Comparison of ENCODE assay signal across 9 mouse cellular contexts in the genomic region with DNA sequence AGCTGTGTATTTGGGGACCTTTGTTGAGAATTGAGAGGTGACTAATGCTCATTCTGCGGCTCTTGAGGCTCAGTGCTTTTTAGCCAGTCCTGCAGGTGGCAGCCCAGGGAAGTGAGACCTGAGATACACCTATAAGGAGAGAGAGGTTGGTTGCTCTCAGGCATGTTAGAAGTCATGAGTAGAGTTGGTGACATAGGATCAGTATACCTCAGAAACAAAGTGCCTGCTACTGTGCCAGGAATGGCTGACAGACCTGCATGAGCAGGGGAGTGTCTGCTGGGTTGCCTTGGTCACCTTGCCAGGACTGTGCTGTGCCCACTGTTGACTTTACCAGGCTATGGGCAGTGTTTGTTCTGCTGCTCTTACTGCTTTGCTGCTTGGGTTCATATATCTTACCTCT.
DNase-seq lines count a peak whose midpoint lies in the region; ATAC-seq and TF ChIP-seq lines count a peak whose summit lies in the region.
"Had no signal": no experiment of that assay in that cellular context is flagged by ENCODE, and none has a peak within 500 bp of the region (broad histone marks: within the 10 kb centered on the region; RNA-seq: fewer than 3 reads in every experiment).

No protein-coding gene starts in this region.

- no peak for TF ChIP-seq EP300 in MEL (IDR thresholded peaks at IDR 0.05; ENCODE audit: low read depth in 1 of 2, low read length in 2 of 2)

- no peak for DNase-seq in kidney, adult 2 months
- DNase-seq in kidney, postnatal 10 days, result no peak
- DNase-seq in MEL (ENCODE audit: low read depth, low spot score), result no peak
- DNase-seq in hindbrain, embryonic 14.5 days (ENCODE audit: low spot score), result no peak
- no peak for DNase-seq in midbrain, embryonic 11.5 days (ENCODE audit: low spot score, missing footprints)
- no peak for DNase-seq in embryo, embryonic 9.5 days (ENCODE audit: extremely low spot score)
- DNase-seq in frontal cortex, postnatal 10 days (ENCODE audit: low spot score in 2 of 2), result no peak

- TF ChIP-seq RAD21 in MEL (IDR thresholded peaks at IDR 0.05; ENCODE audit: low read depth, low read length), result no peak

- ATAC-seq in hindbrain, embryonic 14.5 days (ENCODE audit: low FRiP score), result no peak
- ATAC-seq in midbrain, embryonic 11.5 days (ENCODE audit: low FRiP score), result peak; percentile 38; the same call in 1 of the 2 replicates
- no peak for ATAC-seq in megakaryocyte, adult 5-6 weeks (ENCODE audit: poor library complexity, severe bottlenecking)

- H3K9ac ChIP-seq in MEL (ENCODE audit: control insufficient read depth, low read depth, low read length, poor library complexity, severe bottlenecking), result no peak overlapping the region
- no peak overlapping the region for H3K9ac ChIP-seq in hindbrain, embryonic 14.5 days
- no peak overlapping the region for H3K9ac ChIP-seq in midbrain, embryonic 11.5 days (ENCODE audit: low read length)
- H3K9ac ChIP-seq: limb, embryonic 12.5 days had no signal

- no peaks in the 10 kb centered on the region for H3K27me3 ChIP-seq in kidney, adult 2 months (replicated peaks; ENCODE audit: control insufficient read depth, insufficient read depth, low read length)
- no peaks in the 10 kb centered on the region for H3K27me3 ChIP-seq in MEL (ENCODE audit: control insufficient read depth in 1 of 2, insufficient read depth in 2 of 2, low read length in 2 of 2)
- no peaks in the 10 kb centered on the region for H3K27me3 ChIP-seq in hindbrain, embryonic 14.5 days (ENCODE audit: control insufficient read depth, insufficient read depth, low read length)
- H3K27me3 ChIP-seq in midbrain, embryonic 11.5 days (ENCODE audit: control insufficient read depth, insufficient read depth, low read length), result no peaks in the 10 kb centered on the region
- H3K27me3 ChIP-seq: limb, embryonic 12.5 days had no signal

- H3K79me2 ChIP-seq in MEL (ENCODE audit: control insufficient read depth, insufficient read depth, low read length, poor library complexity), result no peaks in the 10 kb centered on the region

- H3K36me3 ChIP-seq in kidney, adult 2 months (ENCODE audit: control insufficient read depth, insufficient read depth, low read length), result peaks cover 2% of the 10 kb centered on the region; the same call in 1 of the 2 replicates
- H3K36me3 ChIP-seq in MEL (ENCODE audit: control insufficient read depth in 1 of 2, insufficient read depth in 2 of 2, low read length in 2 of 2), result no peaks in the 10 kb centered on the region
- 0 out of 2 replicates have a peak, but pooled peaks cover 4% of the 10 kb centered on the region for H3K36me3 ChIP-seq in hindbrain, embryonic 14.5 days (replicated peaks; ENCODE audit: control insufficient read depth, insufficient read depth)
- H3K36me3 ChIP-seq in midbrain, embryonic 11.5 days (ENCODE audit: control insufficient read depth, insufficient read depth, low read length), result no peaks in the 10 kb centered on the region; the same call in 1 of the 2 replicates

- TF ChIP-seq CTCF in kidney, adult 2 months (conservative IDR thresholded peaks at IDR 0.05; ENCODE audit: insufficient read depth, insufficient read length, low read depth, low read length), result peak; percentile 38
- no peak for TF ChIP-seq CTCF in MEL (IDR thresholded peaks at IDR 0.05 in 2 of 3, conservative IDR thresholded peaks at IDR 0.05 in 1 of 3; ENCODE audit: control insufficient read depth in 1 of 3, insufficient read depth in 1 of 3, low read depth in 2 of 3, low read length in 3 of 3, poor library complexity in 1 of 3, severe bottlenecking in 1 of 3)

- no peak overlapping the region for H3K4me3 ChIP-seq in kidney, adult 2 months (ENCODE audit: insufficient read depth, low read depth, low read length)
- H3K4me3 ChIP-seq in MEL (ENCODE audit: control insufficient read depth in 1 of 2, insufficient read depth in 1 of 2, low read depth in 2 of 2, low read length in 2 of 2), result no peak overlapping the region
- no peak overlapping the region for H3K4me3 ChIP-seq in hindbrain, embryonic 14.5 days (replicated peaks; ENCODE audit: low read length)
- no peak overlapping the region for H3K4me3 ChIP-seq in midbrain, embryonic 11.5 days (ENCODE audit: low read depth, low read length)
- H3K4me3 ChIP-seq: limb, embryonic 12.5 days had no signal

- TF ChIP-seq POLR2A in kidney, adult 2 months (IDR thresholded peaks at IDR 0.05; ENCODE audit: low read depth, low read length), result no peak
- no peak for TF ChIP-seq POLR2A in MEL (IDR thresholded peaks at IDR 0.05; ENCODE audit: control insufficient read depth in 1 of 2, insufficient read depth in 1 of 2, low read depth in 1 of 2, low read length in 2 of 2, poor library complexity in 1 of 2)

- H3K4me2 ChIP-seq in hindbrain, embryonic 14.5 days (replicated peaks), result no peak overlapping the region
- H3K4me2 ChIP-seq in midbrain, embryonic 11.5 days, result no peak overlapping the region
- H3K4me2 ChIP-seq: limb, embryonic 12.5 days had no signal

- 88% methylated on average over 1 of the region's 1 CpGs for WGBS in kidney, adult 2 months
- 94% methylated on average over 1 of the region's 1 CpGs for WGBS in hindbrain, embryonic 14.5 days
- WGBS in midbrain, embryonic 11.5 days, result 75% methylated on average over 1 of the region's 1 CpGs

- H3K27ac ChIP-seq in kidney, adult 2 months (ENCODE audit: insufficient read depth, low read depth, low read length), result no peak overlapping the region
- no peak overlapping the region for H3K27ac ChIP-seq in MEL (ENCODE audit: control insufficient read depth, low read depth, low read length)
- peak overlapping the region; percentile 71; the same call in 1 of the 2 replicates for H3K27ac ChIP-seq in hindbrain, embryonic 14.5 days
- H3K27ac ChIP-seq in midbrain, embryonic 11.5 days (ENCODE audit: low read depth, low read length), result peak overlapping the region; percentile 93
- H3K27ac ChIP-seq: limb, embryonic 12.5 days had no signal

- H3K4me1 ChIP-seq in kidney, adult 2 months (ENCODE audit: control insufficient read depth, insufficient read depth, low read length), result peaks cover 16% of the 10 kb centered on the region
- no peaks in the 10 kb centered on the region for H3K4me1 ChIP-seq in MEL (ENCODE audit: control insufficient read depth in 1 of 2, insufficient read depth in 2 of 2, low read length in 2 of 2)
- H3K4me1 ChIP-seq in hindbrain, embryonic 14.5 days (replicated peaks; ENCODE audit: control insufficient read depth, insufficient read depth, low read length), result peaks cover 17% of the 10 kb centered on the region
- peaks cover 19% of the 10 kb centered on the region for H3K4me1 ChIP-seq in midbrain, embryonic 11.5 days (ENCODE audit: control insufficient read depth, insufficient read depth, low read length)

- H3K9me3 ChIP-seq in MEL (replicated peaks; ENCODE audit: insufficient read depth, low read length), result no peaks in the 10 kb centered on the region
- no peaks in the 10 kb centered on the region for H3K9me3 ChIP-seq in hindbrain, embryonic 14.5 days (ENCODE audit: control insufficient read depth, low read length)
- no peaks in the 10 kb centered on the region for H3K9me3 ChIP-seq in midbrain, embryonic 11.5 days (ENCODE audit: control insufficient read depth, low read length)
- H3K9me3 ChIP-seq: limb, embryonic 12.5 days had no signal

TF ChIP-seq in MEL, 35 proteins besides CTCF, POLR2A, EP300 and RAD21:
- TF ChIP-seq RCOR1 (IDR thresholded peaks at IDR 0.05; ENCODE audit: low read depth, low read length), result no peak
- TF ChIP-seq SMC3 (IDR thresholded peaks at IDR 0.05; ENCODE audit: low read depth, low read length), result 0 out of 2 replicates have a peak, but pooled peaks have one; percentile 11

Comparison
In these comparisons a context has a peak if more than half of its experiments do, and no peak if none do; other contexts are left out.
1. H3K27ac ChIP-seq: peak in hindbrain, embryonic 14.5 days (single experiment) and midbrain, embryonic 11.5 days (single experiment); none in kidney, adult 2 months (single experiment) and MEL (single experiment).